Mouse (Mus musculus) cortical plate, adult 2 months (tissue): ENCODE data around the gene Tbl1xr1. TPM values are rescaled to one million over a fixed set of nuclear protein-coding genes. Genes with fewer than 3 reads are reported as not detected.

ENCODE experiments used
- H3K27ac ChIP-seq: fragments of 200-500 bp; 2 replicates; pipeline ENCODE4 v1.5.1; 2012; ENCODE audit warnings: low read length, control low read depth, inconsistent platforms; ENCODE audit not compliant: insufficient read depth
- H3K4me1 ChIP-seq: fragments of 200-500 bp; 2 replicates; pipeline ENCODE4 v1.6.1; 2011; ENCODE audit warnings: low read length; ENCODE audit not compliant: control insufficient read depth, insufficient read depth
- H3K4me3 ChIP-seq: fragments of 200-500 bp; 2 replicates; pipeline ENCODE4 v1.5.1; 2011; ENCODE audit warnings: mild to moderate bottlenecking, low read length, control low read depth; ENCODE audit not compliant: insufficient read depth
- CTCF ChIP-seq: fragments of 200-500 bp; IDR thresholded peaks from 2 replicates; pipeline ENCODE4 v1.5.1; 2011; ENCODE audit warnings: mild to moderate bottlenecking, control low read depth, low read length; ENCODE audit not compliant: insufficient read depth; ENCODE audit errors: extremely low read depth
- POLR2A ChIP-seq: fragments of 200-500 bp; IDR thresholded peaks from 2 replicates; pipeline ENCODE4 v1.6.1; 2011; ENCODE audit warnings: mild to moderate bottlenecking, low read length, control low read depth; ENCODE audit not compliant: insufficient read depth; ENCODE audit errors: extremely low read depth
- polyA plus RNA-seq: library from polyadenylated mRNA; depleted of rRNA; stranded (reverse); fragments of >200 nt; gene quantifications from 2 replicates; pipeline ENCODE4 v1.2.3, GENCODE M21; 2012

The Tbl1xr1 gene
- polyA plus RNA-seq, 1 experiment: 48.9 TPM

DNA sequence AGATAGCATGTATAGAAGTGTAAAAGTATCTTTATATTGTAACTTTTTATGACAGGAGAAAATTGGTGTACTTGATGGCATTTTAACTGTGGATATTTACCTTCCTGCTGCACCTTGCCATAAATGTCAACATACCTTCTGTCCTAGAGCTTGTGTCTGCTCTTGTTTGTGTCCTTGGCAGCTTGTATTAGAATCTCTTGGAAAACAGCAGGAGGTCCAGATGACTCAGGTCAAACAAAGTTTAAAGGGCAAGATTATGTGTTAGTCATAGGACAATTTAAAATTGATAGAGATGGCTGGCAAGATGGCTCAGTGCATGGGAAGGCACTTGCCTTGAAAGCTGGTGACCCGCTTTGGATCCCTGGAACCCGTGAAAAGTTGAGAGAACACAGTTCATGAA is 104.6 kb downstream of the Tbl1xr1 start:
- Histone ChIP-seq H3K4me1 (no peaks in the 10 kb centered on the region; the same call in 1 of the 2 replicates), H3K27ac (no peak overlapping the region), H3K4me3 (no peak overlapping the region)
- no peak for TF ChIP-seq CTCF
- TF ChIP-seq POLR2A: no peak

DNA sequence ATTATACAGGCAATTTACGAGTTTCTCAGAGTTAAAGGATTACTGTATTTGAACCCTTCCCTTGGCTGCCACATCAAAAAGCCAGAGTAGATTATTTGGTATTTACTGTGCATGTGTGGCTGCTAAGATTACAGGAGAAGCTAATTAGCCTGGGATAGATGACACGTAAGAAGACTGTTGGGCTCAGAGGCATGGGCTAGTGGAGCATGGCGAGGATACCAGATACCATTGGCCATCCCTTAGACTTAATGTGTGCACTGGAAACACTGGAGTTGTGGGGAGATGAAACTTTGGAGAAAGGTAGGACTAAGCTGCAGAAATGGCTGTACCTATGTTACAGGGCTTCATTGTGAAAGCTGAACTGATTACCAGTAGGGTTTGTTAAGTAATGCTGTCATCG is 108.8 kb downstream of the Tbl1xr1 start:
- no peak for TF ChIP-seq POLR2A
- TF ChIP-seq CTCF: no peak
- Histone ChIP-seq H3K4me3 (no peak overlapping the region), H3K27ac (no peak overlapping the region), H3K4me1 (peaks cover 2% of the 10 kb centered on the region)

DNA sequence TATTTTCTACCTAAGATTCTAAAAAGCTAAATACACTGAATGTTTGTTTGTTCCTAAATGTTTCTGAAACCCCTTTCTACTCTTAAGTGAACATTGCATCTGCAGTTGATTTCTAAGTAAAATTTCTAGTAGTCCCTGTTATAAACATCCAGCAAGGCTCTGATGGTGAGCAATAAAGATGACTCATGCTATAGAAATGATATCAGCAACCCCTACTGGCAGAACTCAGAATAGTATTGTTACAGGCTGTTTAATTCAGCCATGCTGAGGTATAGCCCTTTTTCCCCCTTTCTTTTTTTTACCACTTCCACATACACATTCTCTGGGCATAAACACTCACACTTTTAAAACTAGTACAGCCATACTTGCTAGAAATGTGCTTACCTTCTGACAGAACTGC is 114.0 kb downstream of the Tbl1xr1 start:
- Histone ChIP-seq H3K4me1 (peaks cover 6% of the 10 kb centered on the region), H3K4me3 (no peak overlapping the region), H3K27ac (no peak overlapping the region)
- TF ChIP-seq POLR2A: no peak
- TF ChIP-seq CTCF: no peak

DNA sequence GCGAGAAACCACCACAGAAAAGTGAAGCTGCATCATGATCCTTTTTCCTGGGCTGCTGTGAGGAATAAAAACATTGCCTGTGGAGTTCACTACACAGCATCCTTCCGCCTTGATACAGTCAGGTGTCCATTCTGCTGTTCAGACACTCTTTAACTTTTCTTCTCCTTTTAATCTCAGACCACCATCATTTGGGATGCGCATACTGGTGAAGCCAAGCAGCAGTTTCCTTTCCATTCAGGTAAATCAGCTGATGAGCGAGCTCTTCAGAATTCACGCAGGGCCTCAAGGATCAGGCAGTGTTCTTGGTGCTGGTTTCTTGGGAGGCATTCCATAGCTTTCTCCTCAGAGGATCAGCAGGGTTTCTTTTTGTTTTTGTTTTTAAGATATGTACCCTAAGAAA is 116.5 kb downstream of the Tbl1xr1 start:
- Histone ChIP-seq H3K4me1 (peaks cover 6% of the 10 kb centered on the region), H3K4me3 (no peak overlapping the region), H3K27ac (no peak overlapping the region)
- TF ChIP-seq CTCF (no peak), POLR2A (no peak)

DNA sequence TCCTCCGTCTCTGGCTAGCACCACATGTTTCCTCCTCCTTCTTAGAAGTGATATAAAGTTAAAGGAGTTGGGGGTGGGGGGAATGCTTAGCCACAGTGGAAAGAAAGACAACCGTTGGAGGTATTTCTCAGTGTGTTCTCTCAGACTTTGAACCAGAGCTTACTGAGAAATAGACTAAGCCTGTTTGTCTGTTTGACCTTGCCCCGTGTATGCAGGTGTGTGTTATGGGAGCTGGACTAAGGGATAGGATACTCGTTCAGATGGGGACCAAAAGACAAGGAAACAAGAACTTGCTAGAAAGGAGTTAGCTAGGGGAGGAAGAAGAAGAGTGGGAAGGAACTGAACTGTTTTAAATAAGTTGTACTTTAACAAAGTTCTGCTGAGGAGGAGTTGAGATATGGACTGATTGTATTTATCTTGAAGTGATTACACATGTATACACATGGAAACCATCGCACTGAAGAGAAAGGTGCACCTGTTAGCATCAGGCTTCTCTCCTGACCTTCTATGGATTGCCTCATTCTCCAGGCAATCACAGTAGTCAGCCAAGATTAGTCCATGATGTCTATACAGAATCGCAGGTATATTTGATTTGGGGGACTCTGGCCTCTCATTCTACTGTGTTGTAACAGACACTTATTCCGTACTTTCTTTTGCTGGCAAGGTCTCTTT is 117.9 kb downstream of the Tbl1xr1 start:
- H3K4me3 ChIP-seq: no peak overlapping the region
- TF ChIP-seq CTCF: no peak
- no peak for TF ChIP-seq POLR2A
- H3K27ac ChIP-seq: no peak overlapping the region
- peaks cover 6% of the 10 kb centered on the region for H3K4me1 ChIP-seq

DNA sequence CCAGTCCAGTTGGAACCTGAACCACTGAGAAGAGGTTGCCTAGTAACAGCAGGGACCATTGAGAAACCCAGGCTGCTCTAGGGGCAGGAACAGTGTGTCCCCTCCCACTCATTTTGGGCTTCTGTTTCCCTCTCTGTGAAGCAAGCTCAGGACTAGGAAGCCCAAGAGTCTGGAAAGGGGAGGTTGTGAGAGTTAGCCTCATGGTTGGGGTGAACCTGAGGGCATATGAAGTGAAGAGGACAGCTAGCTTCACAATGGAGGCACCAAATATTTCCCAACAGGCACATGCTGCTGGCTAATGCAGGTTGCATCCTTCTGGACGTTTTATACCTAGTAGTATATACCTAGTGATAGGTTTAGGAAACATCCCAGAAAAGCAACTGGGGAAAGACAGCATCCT is 122.3 kb downstream of the Tbl1xr1 start:
- Histone ChIP-seq H3K4me3 (no peak overlapping the region), H3K27ac (no peak overlapping the region), H3K4me1 (no peaks in the 10 kb centered on the region)
- TF ChIP-seq POLR2A (no peak), CTCF (no peak)

DNA sequence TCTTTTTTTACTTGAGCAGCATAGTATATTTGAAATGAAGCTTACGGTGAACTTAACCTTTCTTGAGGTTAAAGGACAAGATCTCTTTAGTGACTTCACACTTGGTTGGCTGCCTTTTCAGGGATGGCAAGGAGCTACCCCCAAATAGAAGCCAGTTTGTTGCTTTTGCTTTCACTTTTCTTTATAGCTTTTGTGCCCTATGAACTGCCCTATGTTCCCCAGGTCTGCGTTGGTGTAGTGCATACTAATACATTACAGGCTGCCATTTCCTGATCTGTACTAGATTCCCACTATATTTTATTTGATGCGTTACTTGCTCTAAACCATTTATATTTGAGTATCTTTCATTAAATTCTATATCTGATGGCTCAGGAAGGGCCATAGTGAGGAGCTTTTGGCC is 127.7 kb downstream of the Tbl1xr1 start:
- Histone ChIP-seq H3K4me3 (no peak overlapping the region), H3K4me1 (no peaks in the 10 kb centered on the region), H3K27ac (no peak overlapping the region)
- TF ChIP-seq CTCF (no peak), POLR2A (no peak)

DNA sequence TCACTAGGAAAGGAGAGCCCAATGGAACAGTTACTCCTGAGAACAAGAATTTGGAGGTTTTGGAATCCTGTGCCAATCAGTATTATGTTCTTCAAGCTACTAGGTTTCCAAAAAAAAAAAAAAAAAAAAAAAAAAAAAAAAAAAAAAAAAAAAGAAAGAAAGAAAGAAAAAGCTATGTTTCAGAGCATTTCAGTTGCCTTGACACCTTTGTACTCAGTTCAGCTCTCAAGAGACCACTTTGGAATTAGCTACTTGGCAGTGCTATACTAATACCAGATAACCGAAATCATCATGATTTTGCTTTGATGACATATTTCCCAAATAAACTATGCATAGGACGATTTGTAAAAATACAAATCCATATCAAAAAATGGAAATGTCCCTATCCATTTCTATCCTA is 145.1 kb downstream of the Tbl1xr1 start:
- Histone ChIP-seq H3K4me3 (no peak overlapping the region), H3K27ac (no peak overlapping the region), H3K4me1 (no peaks in the 10 kb centered on the region)
- TF ChIP-seq CTCF (no peak), POLR2A (no peak)

DNA sequence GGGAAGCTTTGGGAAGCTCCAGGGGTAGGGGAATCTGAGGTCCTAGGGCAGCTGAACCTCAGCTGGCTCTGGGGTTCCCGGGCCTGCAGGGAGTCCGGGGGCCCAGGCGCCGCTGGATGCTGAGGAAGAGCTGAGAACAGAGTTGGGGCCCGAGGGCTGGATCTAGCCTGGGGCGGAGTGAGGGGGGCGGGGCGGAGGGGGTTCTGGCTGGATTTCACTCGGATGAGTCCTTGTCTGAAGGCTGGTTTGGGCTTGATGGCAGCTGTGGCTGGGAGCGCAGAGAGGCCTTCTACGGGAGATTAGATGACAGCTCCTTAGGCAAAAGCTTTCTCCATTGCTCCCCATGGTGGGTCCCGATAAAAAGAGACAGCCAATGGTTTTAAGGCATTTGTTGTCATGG is 145.9 kb downstream of the Tbl1xr1 start:
- Histone ChIP-seq H3K4me3 (no peak overlapping the region), H3K27ac (no peak overlapping the region), H3K4me1 (no peaks in the 10 kb centered on the region)
- no peak for TF ChIP-seq POLR2A
- TF ChIP-seq CTCF: no peak

DNA sequence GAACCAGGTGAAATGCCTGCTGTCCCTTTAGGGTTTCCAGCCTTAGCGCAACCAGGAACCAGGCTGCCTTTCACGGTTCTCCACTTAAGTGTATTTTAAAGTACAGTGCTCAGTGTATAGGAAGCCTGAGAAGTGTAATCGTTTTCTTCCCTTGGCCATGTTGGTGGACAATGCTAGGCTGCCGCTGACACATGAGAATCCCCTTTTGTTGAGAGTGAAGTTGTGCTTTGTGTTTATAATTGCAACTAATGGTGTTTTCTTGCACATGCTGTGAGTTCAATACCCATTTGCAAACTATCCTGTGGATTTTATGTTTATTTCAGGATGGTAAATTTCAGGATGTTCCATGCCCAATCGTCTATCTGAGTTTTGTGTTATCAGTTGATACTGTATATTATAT is 146.6 kb downstream of the Tbl1xr1 start:
- Histone ChIP-seq H3K4me3 (no peak overlapping the region), H3K4me1 (no peaks in the 10 kb centered on the region), H3K27ac (no peak overlapping the region)
- TF ChIP-seq POLR2A (no peak), CTCF (no peak)
